Mouse (Mus musculus) limb, embryonic 12.5 days (tissue): ENCODE measurements around the gene Qpctl. TPM values are rescaled to one million over a fixed set of nuclear protein-coding genes. Genes with fewer than 3 reads are reported as not detected.

ENCODE experiments used
- ATAC-seq: fragments of 200-750 bp; cut with Nextera tagmentation; 2 replicates; pipeline ENCODE4 v1.8.0; 2017; ENCODE audit warnings: low read depth, moderate TSS enrichment; ENCODE audit not compliant: insufficient number of reproducible peaks, insufficient read depth, low FRiP score, low TSS enrichment
- H3K27ac ChIP-seq: fragments of 300-500 bp; sonication (generic); 2 replicates; pipeline ENCODE4 v1.5.1; 2016; ENCODE audit warnings: mild to moderate bottlenecking, moderate library complexity
- H3K27me3 ChIP-seq: fragments of 300-500 bp; sonication (generic); 2 replicates; pipeline ENCODE4 v1.6.1; 2016; ENCODE audit warnings: mild to moderate bottlenecking, moderate library complexity
- H3K36me3 ChIP-seq: fragments of 300-500 bp; sonication (generic); 2 replicates; pipeline ENCODE4 v1.6.1; 2016; ENCODE audit warnings: mild to moderate bottlenecking, moderate library complexity
- H3K4me1 ChIP-seq: fragments of 300-500 bp; sonication (generic); replicated peaks from 2 replicates; pipeline ENCODE4 v1.6.1; 2016
- H3K4me2 ChIP-seq: fragments of 300-500 bp; sonication (generic); 2 replicates; pipeline ENCODE4 v1.6.1; 2016; ENCODE audit warnings: mild to moderate bottlenecking, moderate library complexity
- H3K4me3 ChIP-seq: fragments of 300-500 bp; sonication (generic); replicated peaks from 2 replicates; pipeline ENCODE4 v1.5.1; 2016; ENCODE audit warnings: mild to moderate bottlenecking
- H3K9ac ChIP-seq: fragments of 300-500 bp; sonication (generic); replicated peaks from 2 replicates; pipeline ENCODE4 v1.6.1; 2016; ENCODE audit warnings: mild to moderate bottlenecking, moderate library complexity
- H3K9me3 ChIP-seq: fragments of 300-500 bp; sonication (generic); 2 replicates; pipeline ENCODE4 v1.6.1; 2016; ENCODE audit warnings: mild to moderate bottlenecking, moderate library complexity
- WGBS: fragments of 180-500 bp; shearing (Covaris S2); methylation state at CpG from one replicate; pipeline ENCODE4 v1.1.7; 2016; 5-methylcytosine and 5-hydroxymethylcytosine counted together
- polyA plus RNA-seq: library from polyadenylated mRNA; unstranded; fragments of >200 nt; fragmentation: Nextera tagmentation; extraction: Ambion mirVana; gene quantifications from 2 replicates; pipeline ENCODE4 v1.2.1, GENCODE M21; 2016

Qpctl gene
- polyA plus RNA-seq, 1 experiment from 2014 or later = 15.9 TPM

- H3K9ac ChIP-seq = no peak overlapping the region
- H3K4me3 ChIP-seq = 0 out of 2 replicates have a peak overlapping the region, but pooled peaks have one; percentile 9
- no peak for ATAC-seq
- peaks cover 66% of the 10 kb centered on the region for H3K27me3 ChIP-seq
- H3K36me3 ChIP-seq = no peaks in the 10 kb centered on the region
- no peak overlapping the region for H3K4me2 ChIP-seq
- whole genome bisulfite sequencing = 63% methylated on average over 7 of the region's 7 CpGs
- no peak overlapping the region for H3K27ac ChIP-seq
- H3K9me3 ChIP-seq = peaks cover 11% of the 10 kb centered on the region; the same call in 1 of the 2 replicates
- peaks cover 36% of the 10 kb centered on the region for H3K4me1 ChIP-seq
These were observed 28.1 kb upstream of the Qpctl start for GRCm38 (mm10) chr7:19177216-19177615.

- H3K27me3 ChIP-seq = peaks cover 70% of the 10 kb centered on the region
- H3K4me2 ChIP-seq = peak overlapping the region; percentile 55
- peak overlapping the region; percentile 40 for H3K4me3 ChIP-seq
- H3K9ac ChIP-seq = peak overlapping the region; percentile 40
- H3K27ac ChIP-seq = no peak overlapping the region
- 4% methylated on average over 18 of the region's 21 CpGs for WGBS
- H3K9me3 ChIP-seq = peaks cover 11% of the 10 kb centered on the region; the same call in 1 of the 2 replicates
- no peaks in the 10 kb centered on the region for H3K36me3 ChIP-seq
- 0 out of 2 replicates have a peak, but pooled peaks have one; percentile 9 for ATAC-seq
- peaks cover 29% of the 10 kb centered on the region for H3K4me1 ChIP-seq
These were observed 27.4 kb upstream of the Qpctl start for GRCm38 (mm10) chr7:19176516-19176947.

- peaks cover 11% of the 10 kb centered on the region; the same call in 1 of the 2 replicates for H3K9me3 ChIP-seq
- H3K4me1 ChIP-seq = peaks cover 26% of the 10 kb centered on the region
- peaks cover 70% of the 10 kb centered on the region for H3K27me3 ChIP-seq
- H3K4me3 ChIP-seq = peak within 1 kb of the TSS; percentile 40
- peak within 1 kb of the TSS; percentile 55 for H3K4me2 ChIP-seq
- WGBS = 1% methylated on average over 30 of the region's 30 CpGs
- no peaks in the 10 kb centered on the region for H3K36me3 ChIP-seq
- H3K27ac ChIP-seq = no peak within 1 kb of the TSS
- H3K9ac ChIP-seq = peak within 1 kb of the TSS; percentile 40
- peak; percentile 53; the same call in 1 of the 2 replicates for ATAC-seq
These were observed 26.8 kb upstream of the Qpctl start, which contains the start of gene Eml2 for GRCm38 (mm10) chr7:19175708-19176515. Gene Eml2, plus strand, starts transcription at chr7:19176421.

GRCm38 (mm10) chr7:19172874-19173273 is 23.8 kb upstream of the Qpctl start:
- Histone ChIP-seq H3K4me2 (peak overlapping the region; percentile 62), H3K36me3 (no peaks in the 10 kb centered on the region), H3K4me3 (peak overlapping the region; percentile 32), H3K27me3 (peaks cover 53% of the 10 kb centered on the region), H3K4me1 (peaks cover 15% of the 10 kb centered on the region), H3K27ac (no peak overlapping the region), H3K9ac (peak overlapping the region; percentile 31; the same call in 1 of the 2 replicates), H3K9me3 (peaks cover 5% of the 10 kb centered on the region; the same call in 1 of the 2 replicates)
- ATAC-seq = 0 out of 2 replicates have a peak, but pooled peaks have one; percentile 39
- 2% methylated on average over 17 of the region's 17 CpGs for WGBS

GRCm38 (mm10) chr7:19171831-19172230 is 22.7 kb upstream of the Qpctl start:
- no peak for ATAC-seq
- Histone ChIP-seq H3K36me3 (no peaks in the 10 kb centered on the region), H3K27ac (no peak overlapping the region), H3K4me3 (no peak overlapping the region), H3K9ac (no peak overlapping the region), H3K9me3 (peaks cover 5% of the 10 kb centered on the region; the same call in 1 of the 2 replicates), H3K27me3 (peaks cover 48% of the 10 kb centered on the region), H3K4me1 (peaks cover 14% of the 10 kb centered on the region), H3K4me2 (no peak overlapping the region)
- 66% methylated on average over 8 of the region's 8 CpGs for WGBS

DNA sequence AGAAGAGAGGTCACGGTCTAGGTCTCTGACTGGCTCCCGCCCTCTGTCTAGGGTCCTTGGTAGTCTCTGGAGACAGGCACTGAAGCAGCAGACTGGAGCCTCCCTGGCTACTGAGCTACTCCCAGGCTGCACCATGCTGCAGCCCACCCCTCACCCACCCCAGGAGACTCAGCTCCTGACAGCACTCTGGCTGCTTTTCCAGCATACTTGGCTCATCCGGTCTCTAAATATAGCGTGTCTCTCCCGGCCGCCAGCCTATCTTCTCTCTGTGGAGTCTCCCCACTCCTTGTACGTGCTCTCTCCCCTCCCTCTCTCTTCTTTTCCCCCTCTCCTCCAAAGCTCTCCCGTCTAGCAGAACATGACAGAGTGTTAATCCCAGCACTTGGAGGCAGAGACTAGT is 21.1 kb upstream of the Qpctl start:
- Histone ChIP-seq H3K36me3 (no peaks in the 10 kb centered on the region), H3K9ac (0 out of 2 replicates have a peak overlapping the region, but pooled peaks have one; percentile 12), H3K9me3 (no peaks in the 10 kb centered on the region), H3K27ac (no peak overlapping the region), H3K4me1 (peaks cover 12% of the 10 kb centered on the region), H3K27me3 (peaks cover 42% of the 10 kb centered on the region), H3K4me3 (no peak overlapping the region), H3K4me2 (no peak overlapping the region)
- no peak for ATAC-seq
- 73% methylated on average over 8 of the region's 8 CpGs for WGBS

DNA sequence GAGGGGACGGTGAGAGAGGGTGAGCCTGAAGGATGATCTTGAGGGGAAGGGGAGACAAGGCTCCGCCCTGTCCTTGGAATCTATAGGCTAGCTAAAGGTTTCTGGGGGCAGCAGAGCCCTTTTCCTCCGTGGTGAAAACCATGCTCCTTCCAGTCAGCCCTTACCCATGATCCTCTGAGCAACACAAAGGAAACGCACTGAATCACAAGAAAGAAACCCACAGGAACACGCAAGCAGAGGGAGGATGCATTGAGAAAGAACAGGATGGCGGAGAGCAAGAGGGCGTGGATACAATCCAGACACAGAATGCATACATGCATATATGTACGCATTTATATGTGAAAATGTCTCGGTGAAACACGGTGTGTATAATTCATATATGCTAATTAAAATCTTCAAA is 20.4 kb upstream of the Qpctl start:
- Histone ChIP-seq H3K9me3 (no peaks in the 10 kb centered on the region), H3K27me3 (peaks cover 43% of the 10 kb centered on the region), H3K4me3 (no peak overlapping the region), H3K9ac (no peak overlapping the region), H3K27ac (no peak overlapping the region), H3K4me1 (peaks cover 18% of the 10 kb centered on the region), H3K36me3 (no peaks in the 10 kb centered on the region), H3K4me2 (no peak overlapping the region)
- ATAC-seq = no peak
- 63% methylated on average over 10 of the region's 10 CpGs for WGBS

DNA sequence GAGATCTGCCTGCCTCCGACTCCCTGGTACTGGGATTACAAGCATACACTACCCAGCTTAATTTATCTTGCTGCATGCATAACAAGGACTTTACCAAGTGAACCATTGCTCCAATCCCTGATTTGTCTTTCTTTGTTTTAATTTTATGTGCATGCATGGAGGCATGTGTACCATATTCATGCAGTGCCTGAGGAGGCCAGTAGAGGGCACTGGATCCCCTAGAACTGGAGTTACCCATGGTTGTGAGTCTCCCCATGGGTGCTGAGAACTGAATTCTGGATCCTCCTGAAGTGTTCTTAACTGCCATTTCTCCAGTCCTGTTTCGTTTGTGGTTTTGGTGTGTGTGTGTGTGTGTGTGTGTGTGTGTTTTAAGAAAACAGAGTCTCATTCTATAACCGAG is 17.9 kb upstream of the Qpctl start:
- Histone ChIP-seq H3K27me3 (peaks cover 62% of the 10 kb centered on the region), H3K36me3 (no peaks in the 10 kb centered on the region), H3K27ac (no peak overlapping the region), H3K4me3 (no peak overlapping the region), H3K4me2 (no peak overlapping the region), H3K9me3 (no peaks in the 10 kb centered on the region), H3K4me1 (peaks cover 21% of the 10 kb centered on the region), H3K9ac (no peak overlapping the region)
- ATAC-seq = no peak
- 86% methylated on average over 3 of the region's 3 CpGs for WGBS

- Histone ChIP-seq H3K9me3 (no peaks in the 10 kb centered on the region), H3K27ac (no peak within 1 kb of the TSS), H3K4me3 (peak within 1 kb of the TSS; percentile 19; the same call in 1 of the 2 replicates), H3K4me1 (peaks cover 21% of the 10 kb centered on the region), H3K9ac (no peak within 1 kb of the TSS), H3K36me3 (no peaks in the 10 kb centered on the region), H3K4me2 (peak within 1 kb of the TSS; percentile 37), H3K27me3 (peaks cover 66% of the 10 kb centered on the region)
- WGBS = 12% methylated on average over 14 of the region's 14 CpGs
- ATAC-seq = no peak
These were observed 16.7 kb upstream of the Qpctl start, which contains the start of gene Gipr for GRCm38 (mm10) chr7:19165656-19166423. Gene Gipr, minus strand, starts transcription at chr7:19166127.

GRCm38 (mm10) chr7:19164978-19165377 is 15.9 kb upstream of the Qpctl start:
- ATAC-seq = no peak
- H3K9ac ChIP-seq = no peak overlapping the region
- WGBS = 3% methylated on average over 13 of the region's 13 CpGs
- H3K9me3 ChIP-seq = no peaks in the 10 kb centered on the region
- peak overlapping the region; percentile 19; the same call in 1 of the 2 replicates for H3K4me3 ChIP-seq
- H3K27ac ChIP-seq = no peak overlapping the region
- peaks cover 29% of the 10 kb centered on the region for H3K4me1 ChIP-seq
- peaks cover 71% of the 10 kb centered on the region for H3K27me3 ChIP-seq
- peak overlapping the region; percentile 37 for H3K4me2 ChIP-seq
- H3K36me3 ChIP-seq = no peaks in the 10 kb centered on the region

DNA sequence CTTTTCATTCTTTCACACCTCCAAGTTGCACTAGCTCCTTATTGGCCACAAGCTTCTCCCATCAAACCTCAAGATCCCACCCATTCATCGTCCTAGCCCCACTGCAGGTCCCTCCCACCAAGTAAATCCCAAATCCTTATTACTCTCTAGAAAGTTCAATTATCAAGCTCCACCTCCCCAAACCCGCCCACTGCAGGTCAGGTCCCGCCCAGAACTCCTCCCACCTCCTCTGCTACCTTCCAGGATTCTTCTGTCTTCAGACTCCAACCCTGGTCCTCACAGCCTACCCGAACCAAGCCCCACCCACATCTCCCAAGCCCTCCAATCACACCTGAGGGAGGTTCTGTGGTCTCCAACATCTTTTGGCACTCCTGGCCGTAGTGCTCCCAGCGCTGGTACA is 15.1 kb upstream of the Qpctl start:
- H3K9me3 ChIP-seq = no peaks in the 10 kb centered on the region
- no peak overlapping the region for H3K27ac ChIP-seq
- peak overlapping the region; percentile 37 for H3K4me2 ChIP-seq
- H3K9ac ChIP-seq = no peak overlapping the region
- H3K4me3 ChIP-seq = peak overlapping the region; percentile 19
- H3K36me3 ChIP-seq = no peaks in the 10 kb centered on the region
- H3K4me1 ChIP-seq = peaks cover 35% of the 10 kb centered on the region
- peaks cover 77% of the 10 kb centered on the region for H3K27me3 ChIP-seq
- 0% methylated on average over 6 of the region's 6 CpGs for WGBS
- peak; percentile 75 for ATAC-seq
